Mouse (Mus musculus): Measurements from ENCODE around the gene Ifitm7.

DNA sequence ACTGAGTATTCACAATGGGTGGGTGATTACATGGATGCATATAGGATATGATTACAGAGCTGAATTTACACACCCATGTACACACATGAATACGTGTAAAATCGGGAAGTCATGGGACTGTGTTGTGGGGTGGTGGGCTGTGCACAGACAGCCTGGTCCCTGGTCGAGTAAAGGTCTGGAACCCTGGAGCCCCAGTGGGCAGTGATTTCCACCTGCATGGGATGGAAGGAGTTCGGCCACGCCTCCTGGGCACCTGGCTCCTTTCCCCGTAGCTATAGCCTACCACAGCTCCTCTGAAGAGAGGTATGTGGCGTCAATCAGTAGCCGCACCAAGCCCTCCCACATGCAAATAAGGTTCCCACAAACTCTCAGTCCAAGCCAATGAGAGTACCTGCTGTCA, 30.6 kb upstream of the Ifitm7 start:
- TF ChIP-seq CTCF (IDR thresholded peaks at IDR 0.05; ENCODE audit: low read depth) (no peak), EP300 (IDR thresholded peaks at IDR 0.05; ENCODE audit: low read depth) (no peak)
